Mouse (Mus musculus): ENCODE results near the gene Cacna2d3. TPM values are rescaled to one million over a fixed set of nuclear protein-coding genes. Genes with fewer than 3 reads are reported as not detected.

The Cacna2d3 gene
- total RNA-seq, 2 experiments from 2014 or later = 2.2 to 2.8 TPM

DNA sequence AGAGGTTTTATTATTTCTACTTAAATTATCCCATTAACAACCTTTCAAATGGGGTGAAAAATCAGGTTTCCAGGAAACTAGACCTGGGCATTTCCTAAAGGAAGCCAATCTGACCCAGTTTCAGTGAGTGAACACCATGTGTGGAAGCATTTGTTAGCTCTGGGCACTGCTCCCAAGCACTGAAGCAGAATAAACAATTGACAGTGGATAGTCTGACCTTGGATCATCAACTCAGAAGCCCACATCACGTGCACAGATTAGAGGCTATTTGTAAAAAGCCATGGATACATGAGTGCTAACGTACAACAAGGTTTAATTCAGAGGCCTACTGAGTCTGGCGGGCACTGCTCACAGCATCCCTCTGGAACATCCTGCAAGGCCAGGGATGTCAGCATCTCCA is 82.4 kb downstream of the Cacna2d3 start:
- DNase-seq = no peak

DNA sequence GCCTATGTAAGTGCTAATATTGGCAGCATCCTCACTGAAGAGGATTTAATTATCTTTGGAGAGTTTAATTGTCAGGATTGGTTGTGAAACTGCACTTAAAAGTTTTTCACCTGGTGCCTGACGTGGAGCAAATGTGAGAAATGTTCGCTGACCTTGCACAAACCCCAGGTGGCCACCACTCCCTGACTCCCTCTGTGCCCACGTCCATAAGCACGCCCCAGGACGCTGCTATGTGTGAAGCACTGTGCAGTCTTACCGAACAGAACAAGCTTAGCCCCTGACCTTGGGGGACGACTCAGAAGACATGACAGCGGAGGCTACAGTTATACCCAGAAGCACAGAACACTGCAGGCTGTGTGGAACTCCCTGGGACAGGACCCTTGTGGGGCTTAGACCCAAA is 93.5 kb downstream of the Cacna2d3 start:
- no peak for DNase-seq

DNA sequence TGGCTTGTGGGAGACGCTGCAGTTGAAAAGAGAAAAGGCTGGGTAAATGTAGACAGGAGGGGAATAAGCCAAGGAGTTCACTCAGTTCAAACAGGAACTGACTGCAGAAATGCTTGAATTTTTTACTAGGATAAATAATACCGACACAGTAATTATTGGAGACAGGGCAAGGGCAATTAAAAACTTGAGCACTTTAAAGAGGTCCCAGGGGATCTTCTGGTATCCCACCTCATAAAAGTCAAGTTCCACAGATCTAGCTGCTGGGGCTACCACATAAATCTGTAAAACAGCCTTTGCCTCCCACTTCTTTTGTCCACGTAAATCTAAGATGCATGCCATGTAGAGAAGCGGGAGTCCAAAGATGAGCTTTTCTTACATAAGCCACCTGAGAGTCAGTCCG is 109.2 kb downstream of the Cacna2d3 start:
- DNase-seq = no peak

DNA sequence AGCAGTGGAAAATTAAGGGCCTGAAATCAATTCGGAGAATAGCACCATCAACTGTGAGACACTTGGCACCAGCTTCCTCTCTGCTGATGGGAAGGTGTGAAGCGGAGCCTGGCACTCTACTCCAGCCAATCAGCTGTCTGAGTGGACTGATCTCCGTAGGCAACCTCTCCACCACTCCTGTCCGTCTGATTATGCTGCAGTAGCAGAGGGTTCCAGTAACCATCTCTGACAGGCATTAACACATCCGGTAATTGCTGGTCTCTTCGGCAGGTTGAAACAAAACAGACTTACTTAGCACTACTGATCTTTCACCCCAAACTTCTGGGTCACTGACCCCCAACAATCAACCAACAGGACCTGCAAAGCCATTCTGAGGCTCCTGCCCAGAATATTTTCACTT is 112.9 kb downstream of the Cacna2d3 start:
- no peak for DNase-seq

DNA sequence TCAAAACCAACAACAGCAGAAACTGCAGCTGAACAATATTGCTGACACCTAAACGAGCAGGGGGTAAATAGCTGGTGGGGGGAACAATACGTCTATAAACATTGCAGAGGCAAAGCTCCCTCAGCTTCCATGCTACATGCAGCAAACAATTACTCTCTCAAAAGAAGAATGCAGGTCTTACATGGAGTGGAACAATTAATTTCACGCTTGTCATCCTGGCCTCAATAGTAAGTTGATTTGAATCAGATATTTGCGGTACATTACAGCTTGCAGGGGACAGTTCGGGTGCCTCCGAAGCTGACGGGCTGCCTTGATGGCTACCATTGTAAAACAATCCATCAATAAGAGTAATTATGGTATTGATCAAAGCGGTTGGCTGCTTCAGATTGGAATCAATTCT is 122.2 kb downstream of the Cacna2d3 start:
- no peak for DNase-seq

DNA sequence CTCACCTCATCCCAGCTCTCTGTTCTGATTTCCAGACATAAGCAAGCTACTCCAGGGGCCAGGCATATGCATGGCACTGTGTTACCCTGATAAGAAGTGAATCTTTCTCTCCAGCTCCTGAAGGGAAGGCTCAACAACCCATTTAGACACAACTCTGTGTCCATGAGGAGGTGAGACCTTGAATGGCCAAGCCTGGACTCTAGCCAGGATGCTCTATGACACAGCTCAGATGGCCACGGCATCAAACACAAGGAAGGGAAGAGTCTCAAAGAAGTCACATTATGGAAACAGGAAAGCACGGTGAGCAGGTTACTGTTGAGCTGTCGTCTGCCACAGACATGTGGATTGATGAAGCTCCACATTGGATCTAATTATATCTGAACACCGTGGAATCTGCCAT is 128.8 kb downstream of the Cacna2d3 start:
- DNase-seq = no peak

DNA sequence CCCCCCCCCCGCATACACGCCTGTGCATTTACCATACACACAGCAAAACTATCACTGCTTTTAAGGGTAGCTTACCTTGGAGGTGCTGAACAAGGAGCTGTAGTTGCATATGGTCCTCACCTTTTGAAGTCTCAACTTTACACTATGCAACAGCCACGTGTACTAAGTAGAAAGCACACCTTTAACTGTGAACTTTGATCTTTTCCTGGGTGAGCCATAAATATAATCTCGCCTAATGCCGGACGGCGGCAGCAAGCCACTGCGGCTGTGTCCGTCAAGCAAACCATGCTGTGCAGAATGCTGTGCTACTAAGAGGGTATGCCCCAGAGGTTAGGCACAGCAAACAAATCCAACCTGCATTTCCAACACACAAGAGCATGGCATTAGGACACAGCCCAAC is 132.0 kb downstream of the Cacna2d3 start:
- no peak for DNase-seq

DNA sequence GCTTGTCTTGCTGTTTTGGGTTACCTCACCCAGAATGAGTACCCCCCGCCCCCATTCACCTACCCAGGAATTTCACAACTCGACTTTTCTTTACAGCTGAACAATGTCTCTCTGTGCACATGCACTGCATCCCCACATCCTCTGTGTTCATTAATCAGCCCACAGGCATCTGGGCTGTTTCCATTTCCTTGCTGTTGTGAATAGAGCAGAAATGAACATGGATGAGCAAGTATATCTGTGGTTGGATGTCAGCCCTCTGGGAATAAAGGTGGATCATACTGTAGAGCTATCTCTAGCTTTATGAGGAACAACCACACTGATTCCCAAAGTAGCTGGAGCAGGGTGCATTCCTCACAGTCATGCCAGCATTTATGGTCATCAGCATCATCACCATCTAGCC is 139.7 kb downstream of the Cacna2d3 start:
- DNase-seq = no peak

DNA sequence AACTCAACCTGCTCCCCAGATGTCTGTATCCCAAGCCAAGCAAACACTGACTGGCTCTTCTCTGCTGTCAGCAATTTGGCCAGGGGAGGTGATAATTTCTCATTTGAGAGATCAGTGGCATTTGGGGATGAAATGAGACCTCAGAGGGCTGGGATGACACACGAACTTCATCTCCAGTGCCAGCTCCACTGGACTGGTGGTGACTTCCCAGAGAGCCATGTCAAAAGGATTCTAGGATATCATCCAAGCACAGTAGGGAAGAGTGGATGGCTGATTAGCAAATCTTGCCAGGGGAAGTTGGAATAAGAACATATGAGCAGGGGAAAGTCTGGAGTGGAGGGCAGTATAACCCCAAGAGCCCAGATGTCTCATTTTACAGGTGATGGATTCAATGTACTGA is 143.9 kb downstream of the Cacna2d3 start:
- no peak for DNase-seq

DNA sequence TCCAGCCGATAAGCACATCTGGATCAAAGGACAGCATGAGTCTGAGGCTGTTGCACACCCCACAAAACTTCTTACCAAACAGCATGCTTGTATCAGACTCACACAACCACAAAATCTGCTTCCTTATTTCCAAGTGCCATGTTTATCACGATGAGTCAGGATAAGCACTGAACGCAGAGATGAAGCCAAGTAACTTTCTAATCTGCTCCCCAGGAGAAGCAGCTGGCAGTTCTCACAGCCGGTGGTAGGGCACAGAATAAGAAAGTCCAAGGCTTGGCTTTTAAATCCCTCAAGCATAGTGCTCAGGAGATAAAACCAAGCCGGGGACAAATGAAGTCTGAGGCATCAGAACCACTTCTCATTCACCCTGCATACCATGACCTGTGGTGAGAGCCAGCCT is 146.1 kb downstream of the Cacna2d3 start:
- no peak for DNase-seq

DNA sequence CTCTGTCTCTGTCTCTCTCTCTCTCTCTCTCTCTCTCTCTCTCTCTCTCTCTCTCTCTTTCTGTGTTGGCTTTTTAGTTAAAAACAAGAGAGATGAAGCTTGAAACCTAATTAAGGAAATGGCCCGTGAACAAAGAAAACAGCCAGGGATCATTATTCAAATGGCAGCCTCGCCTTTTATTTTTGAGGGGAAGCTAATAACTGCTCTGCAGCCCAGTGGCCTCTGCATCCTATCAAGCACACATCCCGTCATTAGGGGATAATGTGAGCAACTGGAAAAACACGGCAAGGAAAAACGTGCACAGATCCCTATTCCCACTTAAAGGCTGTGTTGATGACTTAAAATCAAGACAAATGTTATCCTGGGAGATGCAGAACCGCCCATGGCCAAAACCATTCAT is 159.0 kb downstream of the Cacna2d3 start:
- no peak for DNase-seq

DNA sequence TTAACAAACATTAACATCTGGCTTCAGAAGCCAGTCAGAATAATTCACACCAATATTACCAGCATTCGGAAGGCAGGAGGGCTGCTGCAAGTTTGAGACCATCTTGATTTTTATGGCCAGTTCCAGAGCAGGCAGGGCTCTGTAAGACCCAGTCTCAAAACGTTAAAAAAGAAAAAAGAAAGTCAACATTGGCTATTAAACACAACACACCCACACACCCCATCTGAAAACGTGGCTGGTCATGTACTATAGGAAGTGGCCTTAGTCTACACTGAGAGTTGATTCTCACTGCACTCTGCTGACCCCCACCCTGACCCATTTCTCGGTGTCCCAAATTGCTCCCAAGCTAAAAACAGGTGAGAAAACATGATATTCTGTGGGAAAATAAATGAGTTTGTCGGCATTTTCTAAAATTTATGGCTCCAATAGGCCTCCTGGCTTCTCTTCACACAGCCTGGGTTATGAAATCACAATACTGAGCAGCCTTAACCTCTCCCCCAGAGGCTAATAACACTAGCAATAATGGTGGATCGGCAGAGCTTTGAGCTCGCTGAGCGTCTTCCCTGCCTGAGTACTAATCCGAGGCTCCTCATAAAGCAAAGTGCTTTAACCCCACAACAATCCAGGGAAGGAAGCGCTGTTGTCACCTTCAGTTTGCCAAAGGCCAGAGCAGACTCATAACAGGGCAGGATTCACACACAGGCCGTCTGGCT is 160.4 kb downstream of the Cacna2d3 start:
- DNase-seq = no peak

DNA sequence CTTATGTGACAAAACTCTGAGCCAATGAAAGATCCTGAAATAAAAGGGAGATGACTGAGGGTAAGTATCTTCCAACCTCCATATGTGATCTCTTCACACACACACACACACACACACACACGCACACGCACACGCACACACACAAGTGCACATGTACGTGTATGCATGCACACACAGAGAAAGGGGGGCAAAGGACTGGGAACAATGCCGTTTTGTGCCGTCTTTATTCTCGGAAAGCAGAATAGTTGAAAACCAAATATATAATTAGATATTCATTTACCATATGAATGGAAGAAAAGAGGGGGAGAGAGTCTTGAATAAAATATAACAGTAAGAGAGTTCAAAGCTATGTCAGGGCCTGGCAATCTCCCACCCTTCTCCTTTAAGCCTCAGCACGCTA is 163.2 kb downstream of the Cacna2d3 start:
- no peak for DNase-seq

DNA sequence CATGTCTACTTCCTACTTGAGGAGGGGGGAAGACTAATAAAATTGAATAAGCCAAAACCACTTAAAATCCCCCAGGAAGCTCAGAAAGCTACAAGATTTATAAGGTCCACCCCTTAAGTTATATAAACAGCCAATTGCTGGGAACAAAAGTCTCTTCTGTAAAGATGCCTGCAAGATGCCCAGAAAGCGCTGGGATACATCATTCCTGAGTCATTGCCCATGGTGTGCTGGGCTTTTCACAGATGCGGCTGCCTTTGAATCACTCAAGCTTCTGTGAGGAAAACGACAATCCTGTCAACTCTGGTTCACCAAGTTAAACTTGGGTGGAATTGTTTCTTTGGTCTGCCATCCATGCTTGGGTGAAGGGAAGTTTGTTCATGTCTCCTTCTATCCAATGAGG is 165.5 kb downstream of the Cacna2d3 start:
- no peak for DNase-seq

DNA sequence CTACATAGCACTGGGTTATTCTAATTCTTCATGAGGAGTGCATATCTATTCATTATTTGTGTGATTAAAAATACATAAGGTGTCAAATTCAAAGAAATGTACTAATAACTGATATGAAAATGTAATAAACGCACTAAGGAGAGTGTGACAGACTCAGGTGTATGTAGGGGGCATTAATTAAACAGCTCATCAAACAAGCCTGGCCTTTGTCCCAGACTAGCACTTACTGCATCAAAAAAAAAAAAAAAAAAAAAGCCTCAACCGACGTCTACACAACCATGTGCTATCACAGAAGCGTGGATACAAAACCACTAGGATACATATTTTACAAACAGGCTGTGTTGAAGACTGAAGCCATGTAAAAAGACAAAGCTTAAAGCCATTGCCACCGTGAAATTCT is 169.2 kb downstream of the Cacna2d3 start:
- no peak for DNase-seq

DNA sequence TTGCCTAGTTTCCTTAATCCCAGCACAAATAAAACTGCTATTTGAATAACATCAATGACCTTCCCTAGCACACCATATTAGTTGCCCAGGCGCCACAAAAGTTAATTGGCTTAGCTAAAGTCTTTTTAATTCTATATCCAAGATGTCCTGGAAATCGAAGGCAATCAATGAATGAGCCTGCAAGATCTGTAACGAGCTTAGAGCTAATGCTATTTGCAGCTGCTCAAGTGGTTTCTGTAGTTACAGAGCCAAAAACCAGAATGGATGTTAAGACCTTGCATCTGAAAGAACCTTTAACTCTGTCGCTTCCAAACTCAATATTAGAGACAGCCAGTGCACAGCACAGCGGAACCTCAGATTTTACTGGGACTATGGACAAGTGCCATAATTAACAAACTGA is 173.0 kb downstream of the Cacna2d3 start:
- no peak for DNase-seq

DNA sequence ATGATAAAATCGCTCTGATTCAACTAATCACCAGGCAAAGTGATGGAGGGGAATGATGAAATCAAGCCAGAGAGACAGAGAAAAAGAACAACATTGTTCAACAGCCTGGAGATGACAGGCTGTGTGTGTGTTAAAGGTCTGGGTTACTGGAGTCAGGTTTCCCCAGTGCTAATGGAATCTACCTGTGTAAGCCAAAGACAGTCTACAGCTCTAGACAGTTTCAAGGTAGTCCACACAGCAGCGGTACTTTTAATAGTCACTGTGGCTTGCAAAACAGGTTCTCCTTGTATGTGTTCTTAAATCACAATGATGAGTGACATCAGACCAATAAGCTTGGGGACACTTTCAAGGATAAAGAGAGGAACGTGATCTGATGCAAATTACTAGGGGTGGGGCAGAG is 191.1 kb downstream of the Cacna2d3 start:
- DNase-seq = no peak

DNA sequence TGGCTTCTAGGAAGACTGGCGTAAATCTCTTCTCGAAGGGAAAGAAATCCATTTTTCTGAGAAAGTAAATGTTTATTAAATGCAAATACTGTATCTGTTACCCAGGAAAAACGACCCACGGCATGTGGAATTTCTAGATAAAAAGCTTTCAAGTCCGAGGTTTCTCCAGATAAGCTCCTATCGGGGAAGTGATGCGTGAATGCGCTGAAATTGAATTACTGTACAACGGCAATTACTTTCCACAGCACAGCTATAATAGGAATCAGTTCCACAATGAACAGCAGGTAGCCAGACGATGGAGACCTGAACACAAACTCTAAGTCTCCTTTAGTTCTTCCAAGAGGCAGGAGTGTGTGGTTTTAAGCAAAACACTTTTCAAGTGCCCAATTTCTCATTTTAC is 193.0 kb downstream of the Cacna2d3 start:
- no peak for DNase-seq

DNA sequence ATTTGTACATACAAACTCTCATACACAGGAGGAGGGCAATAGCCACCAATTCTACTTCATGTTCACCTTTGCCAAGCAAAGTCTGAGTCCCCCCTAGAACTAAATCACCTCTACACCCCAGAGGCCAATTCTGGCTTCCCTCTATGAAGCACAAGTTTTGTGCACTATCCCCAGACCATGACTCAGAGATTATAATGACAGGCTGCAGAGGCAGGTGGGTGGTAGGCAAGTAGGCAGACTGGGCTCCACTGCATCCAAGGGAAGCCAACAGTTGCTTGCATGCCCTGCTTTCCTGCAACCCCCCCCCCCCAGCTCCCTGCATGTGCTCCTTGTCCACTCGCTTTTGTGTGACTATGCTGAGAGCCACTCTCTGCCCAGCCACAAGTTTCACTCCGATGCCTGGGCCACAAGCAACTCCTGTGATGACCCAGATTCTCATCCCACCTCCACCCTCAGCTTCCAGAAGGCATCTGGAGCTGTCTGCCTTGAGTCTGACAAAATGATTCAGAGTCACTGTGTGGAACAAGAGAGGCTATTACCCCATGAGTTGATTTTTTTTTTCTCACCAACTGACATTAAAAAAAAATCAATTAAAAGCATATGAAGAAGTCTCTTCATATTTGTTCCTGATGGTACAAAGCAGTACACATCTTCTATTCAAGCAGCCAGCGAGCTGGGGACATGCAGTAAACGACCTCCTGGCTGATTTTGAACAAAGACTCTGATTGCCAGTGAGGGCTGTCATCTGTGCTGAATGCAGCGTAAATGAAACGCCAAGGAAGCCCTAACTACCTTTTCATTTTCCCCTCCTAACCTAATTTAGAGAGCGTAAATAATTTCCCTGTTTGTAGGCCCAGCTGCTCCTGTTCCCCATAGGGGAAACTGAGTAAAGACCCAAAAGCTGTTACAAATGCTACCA is 201.7 kb downstream of the Cacna2d3 start:
- no peak for DNase-seq

DNA sequence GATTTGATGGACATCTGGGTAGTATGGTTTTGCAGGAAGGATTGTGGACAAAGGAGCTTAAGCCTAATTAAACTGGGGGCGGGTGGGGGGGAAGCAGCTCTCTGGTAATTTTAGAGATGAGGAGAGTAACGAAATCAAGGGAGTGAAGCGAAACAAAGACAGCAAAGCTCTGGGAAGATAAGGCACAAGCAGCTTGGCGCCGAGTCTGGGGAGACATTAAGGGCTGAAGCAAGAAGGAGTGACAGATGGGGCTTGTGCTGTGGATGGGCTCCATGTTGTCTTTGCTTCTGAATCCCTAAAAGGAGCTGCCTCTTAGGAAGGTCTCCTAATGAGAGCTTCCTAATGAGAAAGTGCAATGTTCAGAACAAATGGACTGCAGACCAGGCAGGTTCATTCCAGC is 219.0 kb downstream of the Cacna2d3 start:
- no peak for DNase-seq

DNA sequence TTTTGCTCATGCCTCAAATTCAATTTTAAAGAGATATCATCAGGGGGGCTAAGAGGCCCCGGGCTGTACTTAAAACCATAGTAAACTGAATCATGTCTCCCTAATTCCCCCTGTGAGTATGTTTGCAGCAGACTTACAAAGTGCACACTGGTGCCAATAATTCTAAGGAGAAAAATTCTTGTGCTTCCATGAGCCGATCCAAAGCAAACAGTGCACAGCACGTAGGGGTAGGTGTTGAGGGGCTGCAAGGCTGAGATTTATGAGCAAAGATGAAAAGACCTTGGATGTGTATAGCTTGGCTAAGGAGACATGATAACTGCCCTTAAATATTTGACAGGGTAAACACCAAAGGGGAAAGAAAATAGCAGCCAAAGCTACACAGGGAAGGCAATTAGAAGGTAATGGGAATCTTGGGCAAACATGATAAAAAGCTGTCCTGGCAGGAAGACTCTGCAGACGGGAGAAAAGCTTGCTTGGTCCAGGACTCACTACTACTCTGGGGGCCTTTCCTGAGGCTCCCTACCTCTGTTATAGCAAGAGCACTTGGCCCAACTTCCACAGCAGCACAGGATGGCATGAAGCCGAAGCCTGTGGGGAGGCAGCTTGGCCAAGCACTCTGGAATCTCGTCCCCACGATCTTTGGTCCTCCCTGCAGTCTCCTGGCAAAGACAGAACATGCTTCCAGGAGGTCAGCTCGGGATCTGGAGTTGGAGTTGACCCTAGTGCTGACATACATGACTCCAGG is 222.9 kb downstream of the Cacna2d3 start:
- no peak for DNase-seq

DNA sequence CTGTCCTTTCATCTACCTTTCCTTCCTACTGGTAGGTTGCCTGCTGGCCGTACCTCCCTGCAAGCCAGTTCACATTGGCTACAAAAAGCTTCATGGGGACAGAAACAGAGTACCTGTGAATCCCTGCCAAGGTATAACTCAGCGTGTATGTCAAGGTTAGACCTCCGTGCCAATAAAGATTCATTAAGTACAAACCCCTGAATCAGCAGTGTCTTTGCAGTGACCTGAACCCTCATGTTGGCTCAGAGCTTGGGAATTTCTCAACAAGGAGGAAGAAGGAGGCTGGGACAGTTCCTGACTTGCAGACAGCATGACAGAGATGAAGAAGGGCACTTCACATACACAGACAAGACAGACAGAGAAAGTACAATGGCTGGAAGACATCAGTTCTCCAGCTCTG is 225.1 kb downstream of the Cacna2d3 start:
- no peak for DNase-seq

DNA sequence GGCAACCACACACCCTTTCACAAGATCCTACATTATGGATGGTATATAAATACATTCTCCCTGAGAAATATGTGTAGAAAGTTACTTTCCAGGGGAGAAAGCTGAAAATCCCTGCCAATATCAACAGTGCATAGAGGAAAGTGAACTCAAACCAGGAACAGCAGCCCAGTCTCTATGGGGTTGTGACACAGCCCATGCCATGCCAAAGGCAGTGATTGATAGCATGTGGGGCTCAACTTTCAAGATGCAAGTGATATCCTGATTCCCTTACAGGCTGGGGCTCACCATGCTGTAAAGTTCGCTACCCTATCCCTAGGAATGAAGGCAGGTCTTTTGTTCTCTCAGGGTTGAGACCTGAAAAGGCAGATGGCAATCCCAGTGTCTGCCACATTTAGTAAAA is 229.9 kb downstream of the Cacna2d3 start:
- no peak for DNase-seq
